Mouse (Mus musculus) WW6 (cell line): ENCODE measurements around the gene Ttll11.

ENCODE experiments used
- DNase-seq: peaks from one replicate; pipeline ENCODE4 v3.0.0-alpha.2; 2013; ENCODE audit warnings: low read depth, low spot score

The Ttll11 gene

DNA sequence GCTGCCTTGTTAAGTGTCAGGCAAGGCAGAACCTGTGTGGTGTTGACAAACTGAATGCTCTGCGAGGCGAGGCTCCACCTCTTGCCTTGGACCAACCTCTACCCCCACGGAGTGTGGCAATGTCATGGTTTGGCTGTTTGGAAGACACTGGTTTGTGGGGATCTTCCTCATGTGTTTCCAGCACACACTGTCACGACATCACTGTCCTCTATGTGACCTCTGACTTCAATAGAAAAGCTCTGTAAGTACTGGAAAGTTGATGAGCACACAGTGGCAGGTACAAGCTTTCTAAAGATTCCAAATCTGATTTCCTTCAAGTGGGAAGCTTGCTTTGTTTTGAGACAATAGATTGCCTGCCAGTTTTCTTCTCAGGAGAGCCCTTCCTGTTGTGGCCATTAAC lies 126.7 kb downstream of the Ttll11 start:
- DNase-seq = no peak

DNA sequence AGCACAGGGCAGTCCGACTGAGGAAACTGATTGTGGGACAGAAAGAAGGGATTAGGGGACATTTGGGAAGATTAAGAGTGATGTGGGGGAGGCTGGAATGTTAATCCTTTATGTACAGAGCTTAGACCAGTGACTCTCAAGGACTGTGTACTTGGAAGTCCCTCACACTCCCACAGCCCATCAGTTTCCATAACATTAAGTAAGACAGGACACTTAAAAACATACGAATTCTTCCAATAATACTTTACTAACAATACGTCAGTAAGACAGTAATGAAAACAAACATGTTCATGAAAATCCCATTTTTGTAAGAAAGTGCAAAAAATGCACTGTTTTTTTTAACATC lies 127.6 kb downstream of the Ttll11 start:
- no peak for DNase-seq

DNA sequence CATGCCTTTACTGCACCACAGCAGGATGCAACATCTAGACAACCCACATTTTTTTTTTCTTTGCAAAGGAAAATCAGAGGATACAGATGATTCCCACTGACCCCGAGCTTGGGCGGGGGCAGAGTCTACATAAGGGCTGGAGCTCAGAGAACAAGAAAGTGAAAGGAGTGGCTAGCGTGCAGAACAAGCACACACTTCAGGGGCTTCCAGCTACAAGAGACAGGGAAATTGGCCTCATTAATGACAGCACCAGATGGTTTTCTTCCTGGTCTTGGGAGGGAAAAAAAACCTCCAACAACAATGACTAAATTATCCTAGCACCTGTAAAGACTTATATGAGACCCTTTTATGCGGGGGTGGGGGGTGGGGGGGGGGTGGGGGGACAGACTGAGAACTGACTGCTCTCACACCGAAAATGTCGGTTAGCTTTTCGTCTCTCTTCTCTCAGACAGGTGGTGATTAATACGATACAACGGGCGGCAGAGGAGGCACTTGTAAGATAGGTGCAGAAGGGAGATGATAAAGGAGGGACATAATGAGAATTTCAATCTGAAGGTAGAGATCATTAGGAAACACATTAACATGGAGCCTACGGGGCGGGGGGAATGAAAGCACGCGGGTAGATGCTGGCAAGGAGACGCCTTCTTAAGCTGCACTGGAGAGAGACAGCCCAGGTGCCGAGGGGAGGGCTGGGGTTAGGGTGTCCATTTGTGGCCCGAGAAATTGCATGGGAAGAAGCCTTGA lies 128.1 kb downstream of the Ttll11 start:
- no peak for DNase-seq

DNA sequence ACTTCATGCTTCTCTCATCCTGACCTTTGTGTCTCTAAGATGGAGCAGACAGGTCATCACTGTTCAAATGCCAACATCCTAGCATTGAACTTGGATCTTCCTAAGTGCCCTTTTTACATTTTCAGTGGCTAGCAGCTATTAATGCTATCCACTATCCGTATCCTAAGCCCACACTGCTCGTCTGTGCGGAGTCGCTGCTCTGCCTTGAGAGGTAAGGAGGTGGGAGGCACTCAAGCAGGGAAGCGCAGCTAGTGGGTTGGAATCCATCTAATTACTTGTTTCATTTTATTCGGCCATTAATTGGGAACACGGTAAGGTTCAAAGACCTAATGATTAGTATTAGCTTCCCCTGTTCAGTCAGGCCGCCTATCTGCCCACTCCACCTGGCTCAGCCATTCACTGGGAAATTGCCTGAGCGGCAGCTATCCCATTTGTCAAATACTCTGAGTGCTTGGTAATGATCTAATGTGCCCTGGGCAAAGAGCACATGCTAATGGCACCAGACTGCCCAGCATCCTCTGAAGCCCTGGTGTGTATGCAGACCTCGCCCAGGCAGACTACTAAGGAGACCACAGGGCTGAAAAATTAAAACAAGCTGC lies 130.0 kb downstream of the Ttll11 start:
- no peak for DNase-seq

DNA sequence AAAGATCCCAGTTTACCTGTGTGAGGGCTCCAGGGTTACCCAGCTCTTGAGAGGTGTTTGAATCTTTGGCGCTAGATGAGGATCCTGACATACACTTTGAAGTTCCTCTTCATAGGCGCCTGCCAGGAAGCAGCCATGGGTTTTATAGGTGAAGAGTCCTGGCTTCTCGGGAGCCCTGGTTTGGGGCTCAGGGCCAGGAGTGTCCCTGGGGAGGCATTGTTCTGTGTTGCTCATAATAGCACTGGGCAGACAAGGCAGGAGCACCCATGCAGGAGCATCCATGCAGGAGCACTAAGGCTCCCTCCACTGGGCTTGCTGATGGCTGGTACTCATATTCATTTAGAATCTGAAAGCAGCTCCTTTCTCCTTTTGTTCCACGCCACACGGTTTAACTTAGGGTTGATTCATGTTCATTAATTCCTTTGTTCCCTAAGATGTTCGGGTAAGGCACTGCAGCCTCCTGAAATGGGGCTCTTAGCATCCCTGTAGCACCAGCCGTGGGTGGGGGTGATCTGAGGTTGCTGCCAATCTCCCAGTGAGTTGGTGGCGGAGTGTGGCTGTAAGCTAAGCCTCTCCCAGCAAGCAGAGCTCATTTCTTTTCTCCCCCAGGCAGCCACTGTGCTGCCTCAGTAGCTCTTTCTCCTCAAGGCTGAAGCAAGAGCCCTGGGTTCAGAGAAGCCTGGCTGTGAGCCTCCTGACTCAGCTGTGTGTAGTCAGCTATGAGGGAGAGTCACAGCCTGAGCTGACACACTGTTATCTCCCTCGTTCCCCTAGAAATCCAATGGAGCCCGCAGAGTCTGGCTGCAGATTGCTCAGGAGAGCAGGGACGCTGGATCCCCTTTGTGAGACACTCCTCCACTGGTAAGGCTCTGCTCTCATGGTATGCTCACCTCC lies 133.9 kb downstream of the Ttll11 start:
- DNase-seq = peak; percentile 34

DNA sequence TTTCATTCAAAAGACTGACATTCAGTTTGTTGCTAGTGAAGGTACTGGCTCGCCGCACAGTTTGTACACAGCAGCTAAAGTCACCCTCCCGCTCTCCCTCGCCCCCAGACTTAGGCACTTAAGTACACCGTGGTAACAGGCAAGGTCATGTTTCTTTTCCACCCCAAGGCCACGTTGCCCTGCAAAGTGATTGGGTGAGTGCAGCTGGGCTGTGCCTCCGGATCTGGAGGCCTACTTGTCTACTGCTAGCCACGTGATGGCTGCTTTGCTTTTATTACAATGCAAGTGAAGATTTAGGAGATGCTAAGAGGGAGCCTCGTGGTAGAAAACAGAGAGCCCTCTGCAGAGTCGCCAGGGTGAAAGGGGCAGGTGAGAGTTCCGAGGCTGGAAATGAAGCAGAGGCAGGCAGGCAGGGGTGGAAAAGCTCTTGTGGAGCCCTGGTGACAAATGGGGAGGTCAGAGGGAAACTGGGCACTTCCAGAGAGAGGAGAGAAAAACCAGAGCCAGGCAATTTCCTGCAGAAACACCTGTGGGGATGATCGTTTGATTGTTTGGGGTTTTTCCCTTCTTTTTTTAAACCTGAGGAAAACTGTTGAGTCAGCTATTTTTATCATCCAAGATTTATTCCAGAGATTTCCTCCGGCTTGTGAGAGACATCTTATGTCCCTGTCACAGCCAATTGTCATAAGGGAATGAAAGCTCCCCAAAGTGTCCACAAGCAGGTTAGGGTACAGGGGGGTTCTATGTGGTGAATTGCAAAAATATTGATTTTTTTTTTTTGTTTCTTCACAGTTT lies 135.6 kb downstream of the Ttll11 start:
- DNase-seq = no peak

DNA sequence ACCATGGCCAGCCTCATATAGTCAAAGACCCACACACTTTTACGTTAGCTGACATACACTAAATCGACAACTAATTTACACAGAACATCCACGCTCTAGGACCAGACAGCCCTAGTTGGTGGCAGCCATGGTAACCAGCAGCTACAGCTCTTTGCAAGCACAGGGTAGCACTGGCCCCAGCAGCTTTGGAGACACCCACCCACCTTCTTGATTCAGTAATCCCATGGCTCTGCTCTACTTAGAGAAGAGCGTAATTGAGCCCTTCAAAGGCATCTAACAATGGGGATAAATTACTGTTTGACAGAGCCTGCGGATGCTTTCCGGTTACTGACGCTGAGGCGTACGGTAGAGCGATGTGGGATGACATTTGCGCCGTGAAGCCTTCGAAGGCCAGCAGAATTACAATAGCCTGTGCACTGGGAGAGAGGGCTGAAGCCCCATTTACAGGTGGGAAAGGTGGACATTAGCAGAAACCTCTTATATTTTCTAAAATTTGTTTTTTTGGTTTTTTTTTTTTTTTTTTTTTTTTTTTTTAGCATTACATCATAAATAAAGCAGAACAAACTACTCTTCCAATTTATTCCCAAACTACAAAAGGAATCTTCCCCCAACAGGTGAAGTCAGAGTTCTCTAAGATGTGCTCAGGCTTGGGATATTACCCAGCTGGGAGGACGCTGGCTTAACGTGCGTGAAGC lies 136.8 kb downstream of the Ttll11 start:
- no peak for DNase-seq

DNA sequence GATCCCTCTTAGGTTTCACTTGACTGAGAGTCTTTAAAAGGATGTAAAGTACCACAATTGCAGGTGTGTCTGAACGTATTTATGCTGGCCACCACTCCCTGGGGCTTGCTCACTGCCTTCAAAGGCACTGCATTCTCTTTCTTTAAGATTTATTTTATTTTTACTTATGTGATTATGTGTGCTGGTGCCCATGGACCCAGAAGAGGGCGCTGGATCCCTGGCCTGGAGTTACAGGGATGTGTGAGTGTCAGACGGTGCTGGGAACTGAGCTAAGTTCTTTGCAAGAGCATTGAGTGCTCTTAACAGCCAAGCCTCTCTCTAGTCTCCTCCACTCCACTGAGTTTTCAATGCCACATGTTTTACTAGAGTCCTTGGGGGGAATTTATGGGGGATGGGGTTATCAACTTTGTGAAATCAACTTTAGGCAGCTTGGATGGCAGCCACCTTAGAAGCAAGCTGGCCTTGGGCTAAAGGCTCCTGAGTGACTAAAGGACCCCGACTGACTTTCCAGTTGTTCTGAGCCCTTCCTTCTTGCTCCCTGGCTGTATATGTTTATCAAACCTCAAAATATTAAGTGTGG lies 137.8 kb downstream of the Ttll11 start:
- no peak for DNase-seq

DNA sequence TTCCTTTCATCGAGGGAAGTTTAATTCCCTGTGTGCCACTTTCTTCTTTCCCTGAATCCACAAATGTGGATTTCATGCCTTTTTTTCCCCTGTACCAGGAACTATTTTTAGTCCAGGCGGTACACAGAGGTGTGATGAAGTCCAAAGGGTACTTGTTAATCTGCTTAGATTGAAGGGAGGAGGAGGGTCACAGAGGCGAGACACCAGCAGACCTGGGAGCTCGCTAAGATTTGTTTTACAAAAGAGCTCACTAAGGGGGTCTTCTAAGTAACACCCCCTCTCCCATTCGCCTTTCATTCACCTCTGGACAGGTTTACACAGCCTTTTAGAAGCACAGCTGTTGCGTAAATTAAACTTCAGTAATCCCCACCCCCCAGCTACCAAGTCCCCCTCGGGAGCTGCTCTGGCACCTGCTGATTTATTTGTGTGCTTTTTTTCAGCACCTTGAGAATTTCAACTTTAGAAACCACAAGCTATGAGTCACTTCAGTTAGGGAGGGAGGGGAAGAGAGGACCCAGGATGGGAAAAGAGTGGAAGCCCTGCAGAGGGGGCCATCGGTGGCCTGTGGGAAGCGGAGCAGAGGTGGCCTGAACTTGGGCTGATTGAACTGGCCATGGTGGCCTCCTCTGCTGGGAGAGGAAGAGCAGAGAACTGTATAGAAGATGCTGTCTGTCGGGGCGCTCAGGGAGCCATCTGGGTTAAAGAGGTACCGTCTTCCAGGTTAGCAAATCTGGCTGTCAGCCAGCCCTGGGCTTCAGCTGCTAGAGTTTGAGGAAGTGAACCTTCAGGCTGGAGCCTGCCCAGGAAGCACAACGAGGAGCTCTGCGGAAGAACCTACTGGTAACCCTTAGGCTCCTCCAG lies 138.5 kb downstream of the Ttll11 start:
- no peak for DNase-seq

DNA sequence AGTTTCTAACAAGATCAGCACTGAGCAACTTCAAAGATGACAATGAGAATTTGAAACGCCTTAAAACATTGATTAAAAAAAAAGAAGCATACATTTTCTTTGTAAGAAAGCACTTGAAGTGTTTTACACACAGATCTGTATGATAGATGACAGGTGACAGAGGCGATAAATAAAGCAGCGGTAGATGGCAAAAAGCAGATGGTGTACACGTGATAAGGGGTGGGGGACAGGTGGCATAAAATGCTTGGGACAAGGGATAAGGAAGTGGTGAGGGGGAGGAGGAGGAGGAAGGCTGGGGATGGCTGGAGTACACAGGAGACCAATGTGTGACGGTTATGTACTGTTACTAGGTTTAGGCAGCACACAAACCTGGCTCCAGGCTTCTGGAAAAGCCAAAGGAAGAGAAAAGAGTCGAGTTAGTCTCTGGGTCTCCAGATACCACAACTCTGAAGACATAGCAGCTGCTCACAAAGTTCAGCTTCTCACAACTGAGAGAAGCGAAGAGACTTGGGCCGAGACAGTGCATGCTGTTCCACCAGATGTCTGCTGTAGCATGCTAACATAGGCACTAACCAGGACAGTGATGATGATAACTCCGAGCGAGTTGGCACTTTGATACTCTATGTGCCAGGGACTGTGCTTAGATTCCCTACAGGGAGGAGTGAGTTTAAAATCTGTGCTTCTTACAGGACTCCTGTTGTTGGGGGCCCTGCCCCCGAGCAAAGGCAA lies 140.8 kb downstream of the Ttll11 start:
- no peak for DNase-seq

DNA sequence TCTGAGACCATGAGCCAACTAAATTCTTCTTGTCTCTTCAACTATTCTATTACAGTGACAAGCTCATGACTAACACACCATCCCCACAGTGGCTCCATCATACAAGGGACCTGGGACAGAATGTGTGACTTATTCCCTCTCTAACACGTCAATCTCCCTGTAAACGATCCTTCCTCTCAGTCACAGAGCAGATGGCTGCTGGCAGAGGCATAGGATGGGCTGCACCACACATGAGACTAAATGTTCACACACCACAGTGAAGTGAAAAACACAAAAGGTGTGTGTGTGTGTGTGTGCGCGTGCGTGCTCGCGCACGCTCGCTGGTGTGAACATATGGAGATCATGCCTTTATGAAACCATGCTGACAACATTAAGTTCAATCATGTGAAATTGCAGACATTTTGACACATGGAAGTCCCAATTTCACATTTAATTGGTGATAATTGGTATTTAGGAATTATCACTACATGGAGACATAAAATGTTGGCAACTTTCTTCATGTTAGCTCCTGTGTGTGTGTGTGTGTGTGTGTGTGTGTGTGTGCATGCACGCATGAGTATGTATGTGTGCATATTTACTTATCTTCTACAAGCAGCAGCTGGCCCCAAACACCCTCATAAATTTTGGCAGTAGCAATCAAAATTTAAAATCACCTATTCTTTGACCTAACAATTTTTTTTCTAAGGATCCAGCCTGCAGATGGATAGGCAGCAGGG lies 145.4 kb downstream of the Ttll11 start:
- DNase-seq = no peak

DNA sequence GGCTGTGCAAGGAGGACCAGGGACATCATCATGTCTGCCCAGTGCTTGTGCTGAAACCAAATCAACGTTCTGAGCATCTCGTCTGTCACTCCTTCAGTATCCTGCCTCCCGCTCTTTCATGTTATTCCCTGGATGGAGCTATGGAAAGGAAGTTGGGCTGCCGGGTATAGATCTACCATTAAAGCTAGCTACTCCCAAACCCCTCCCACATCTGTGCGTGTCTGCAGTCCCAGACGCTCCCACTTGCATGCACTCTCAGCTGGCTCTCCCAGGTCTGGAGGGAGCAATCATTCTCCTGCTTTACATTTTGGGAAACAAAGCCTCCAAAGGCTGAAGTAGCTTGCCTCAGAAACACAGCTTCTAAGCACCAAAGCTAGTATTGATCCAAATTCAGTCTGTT lies 146.2 kb downstream of the Ttll11 start:
- no peak for DNase-seq

DNA sequence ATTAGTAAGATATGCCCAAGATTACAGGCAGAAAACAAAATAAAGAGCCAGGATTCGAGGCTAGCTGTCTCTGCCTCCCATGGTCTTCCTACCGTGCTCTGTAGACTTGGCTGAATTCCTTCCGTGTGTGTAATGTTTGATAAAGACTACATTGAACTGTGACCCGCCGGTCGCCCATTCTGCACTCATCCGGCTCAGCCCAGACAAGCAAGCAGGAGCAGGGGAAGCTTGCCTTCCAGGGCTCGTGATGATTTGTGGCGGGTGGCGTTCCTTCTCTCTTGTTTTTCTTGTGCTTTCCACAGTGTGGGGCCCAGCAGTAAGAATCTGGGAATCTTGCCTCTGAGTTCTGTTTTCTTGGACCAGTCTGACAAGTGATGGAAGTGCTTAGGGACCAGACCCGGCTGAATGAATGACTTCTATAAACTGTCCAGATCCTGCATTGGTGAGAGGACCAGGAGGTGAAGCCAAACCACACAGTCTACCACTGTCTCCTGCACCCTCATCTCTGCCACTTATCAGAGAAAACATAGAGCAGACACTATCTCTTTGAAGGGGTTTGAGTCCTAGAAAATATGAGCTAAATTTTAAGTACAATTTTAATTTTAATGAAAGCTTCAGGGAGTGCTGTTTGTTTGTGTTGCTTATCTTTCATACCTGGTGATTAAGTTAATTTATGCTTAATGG lies 146.8 kb downstream of the Ttll11 start:
- no peak for DNase-seq

DNA sequence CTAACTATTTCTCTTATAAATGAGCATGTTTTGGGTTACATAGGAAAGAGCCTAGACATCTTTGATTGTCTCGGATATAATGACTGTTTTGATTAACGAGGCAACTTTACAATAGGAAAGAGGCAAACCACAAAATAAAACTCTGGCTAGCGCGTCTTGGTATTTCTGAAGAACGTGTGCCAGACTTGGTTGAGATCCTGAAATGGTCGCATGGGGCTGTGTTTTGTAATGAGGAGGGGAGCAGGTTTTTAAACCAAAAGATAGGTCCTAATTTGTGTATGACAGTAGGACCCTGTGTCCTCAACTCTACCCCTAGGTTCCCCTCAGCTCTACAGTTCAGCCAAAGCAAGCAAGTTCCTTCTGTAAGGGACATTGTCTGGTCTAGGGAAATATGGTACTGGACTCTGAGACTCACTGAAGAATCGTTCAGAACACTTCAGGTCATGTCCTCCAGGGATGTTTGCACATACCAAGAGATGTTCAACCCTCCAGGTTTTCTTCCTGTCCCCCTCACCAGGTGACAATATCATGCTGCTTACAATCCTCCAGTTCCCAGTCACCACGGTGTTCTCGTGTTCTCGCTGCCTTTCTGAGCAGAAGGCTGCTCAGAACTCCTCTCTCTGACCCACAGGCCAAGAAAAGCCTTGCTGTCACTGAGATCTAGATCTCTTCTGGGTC lies 147.7 kb downstream of the Ttll11 start:
- DNase-seq = no peak

DNA sequence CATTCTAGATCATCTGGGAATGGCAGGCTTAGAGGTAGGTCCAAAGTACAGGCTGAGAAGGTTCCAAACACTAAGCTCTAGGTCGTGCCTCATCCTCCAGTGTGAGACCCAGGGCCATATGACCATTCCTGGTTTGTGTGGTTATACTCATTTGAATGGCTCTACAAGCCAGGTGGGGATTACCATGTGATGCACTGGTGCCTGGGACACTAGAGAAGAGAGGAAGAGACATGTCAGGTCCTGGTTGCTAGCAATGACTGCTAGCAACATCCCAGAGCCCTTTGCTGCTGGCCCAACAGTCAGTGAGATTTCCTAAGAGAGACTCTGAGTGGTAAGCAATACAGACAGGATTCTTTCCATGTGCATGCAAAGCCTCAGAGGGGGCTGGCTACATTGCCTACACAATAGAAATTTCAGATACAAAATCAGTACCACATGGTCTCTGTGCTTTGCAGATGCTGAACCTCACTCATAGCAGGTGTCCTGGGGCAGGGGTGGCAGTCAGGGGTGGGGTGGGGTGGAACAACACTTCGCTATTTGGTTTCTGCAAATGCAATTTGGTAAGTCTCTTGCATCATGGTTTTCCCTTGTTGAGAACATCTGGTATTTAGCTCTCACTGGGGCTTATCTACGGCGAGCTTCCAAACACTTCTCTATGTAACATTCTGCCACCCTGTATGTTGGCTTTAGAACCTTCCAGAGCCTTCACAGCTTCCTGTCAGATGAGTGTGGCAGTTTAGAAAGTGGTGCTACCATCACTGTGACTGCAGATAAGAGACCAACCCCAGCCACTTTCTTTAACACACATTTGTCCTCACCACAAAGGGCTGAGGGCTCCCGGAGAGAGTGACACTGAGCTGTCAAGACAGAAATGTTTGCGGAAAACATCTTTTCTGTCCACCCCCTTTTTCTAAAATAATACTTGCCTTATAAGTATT lies 148.5 kb downstream of the Ttll11 start:
- DNase-seq = no peak

DNA sequence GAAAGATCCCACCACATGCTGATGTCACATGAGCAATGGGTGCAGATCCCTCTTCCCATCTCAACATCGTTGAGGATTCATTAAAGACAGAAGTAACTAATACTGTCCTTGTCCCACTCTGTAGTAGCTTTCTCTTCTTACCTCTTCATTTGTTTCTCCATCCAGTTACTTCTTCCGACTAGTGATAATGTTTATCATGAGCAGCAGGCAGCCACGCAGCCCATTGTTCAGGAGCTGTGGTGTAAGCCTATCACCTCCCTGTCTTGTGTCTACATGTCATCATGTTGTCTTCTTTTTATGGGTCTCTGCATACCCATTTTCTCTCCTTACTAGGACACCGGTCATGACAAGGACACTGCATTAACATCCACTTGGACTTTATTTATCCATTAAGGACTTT lies 150.6 kb downstream of the Ttll11 start:
- DNase-seq = no peak
